Mouse (Mus musculus) stomach, postnatal 0 days (tissue): ENCODE data around the gene Cyp4f13. TPM values are rescaled to one million over a fixed set of nuclear protein-coding genes. Genes with fewer than 3 reads are reported as not detected.

Source experiments
- ATAC-seq: fragments of 200-750 bp; cut with Nextera tagmentation; 2 replicates; pipeline ENCODE4 v1.8.0; 2017; ENCODE audit not compliant: low FRiP score, low TSS enrichment
- DNase-seq: peaks from one replicate; pipeline ENCODE4 v3.0.0-alpha.2; 2016; ENCODE audit warnings: low spot score
- H3K27ac ChIP-seq: fragments of 300-500 bp; sonication (generic); replicated peaks from 2 replicates; pipeline ENCODE4 v1.5.1; 2014; ENCODE audit warnings: mild to moderate bottlenecking, control low read depth
- H3K27me3 ChIP-seq: fragments of 300-500 bp; sonication (generic); 2 replicates; pipeline ENCODE4 v1.6.1; 2014; ENCODE audit warnings: low read length; ENCODE audit not compliant: control insufficient read depth, insufficient read depth
- H3K36me3 ChIP-seq: fragments of 300-500 bp; sonication (generic); 2 replicates; pipeline ENCODE4 v1.6.1; 2014; ENCODE audit warnings: low read length, mixed read lengths; ENCODE audit not compliant: control insufficient read depth, insufficient read depth
- H3K4me1 ChIP-seq: fragments of 300-500 bp; sonication (generic); replicated peaks from 2 replicates; pipeline ENCODE4 v1.6.1; 2014; ENCODE audit warnings: antibody characterized with exemption; ENCODE audit not compliant: control insufficient read depth, insufficient read depth
- H3K4me2 ChIP-seq: fragments of 300-500 bp; sonication (generic); replicated peaks from 2 replicates; pipeline ENCODE4 v1.6.1; 2014; ENCODE audit warnings: low read depth, mild to moderate bottlenecking, control low read depth, moderate library complexity
- H3K4me3 ChIP-seq: fragments of 300-500 bp; sonication (generic); 2 replicates; pipeline ENCODE4 v1.5.1; 2014; ENCODE audit warnings: low read depth, low read length, control low read depth
- H3K9ac ChIP-seq: fragments of 300-500 bp; sonication (generic); 2 replicates; pipeline ENCODE4 v1.6.1; 2014; ENCODE audit warnings: mild to moderate bottlenecking, low read length, control low read depth, mixed read lengths
- H3K9me3 ChIP-seq: fragments of 300-500 bp; sonication (generic); 2 replicates; pipeline ENCODE4 v1.6.1; 2016; ENCODE audit warnings: low read length; ENCODE audit not compliant: control insufficient read depth
- CTCF ChIP-seq: IDR thresholded peaks from 2 replicates; pipeline ENCODE4 v1.5.1; 2016; ENCODE audit warnings: antibody characterized with exemption, low read depth, mild to moderate bottlenecking, moderate library complexity
- EP300 ChIP-seq: optimal IDR thresholded peaks from 2 replicates; pipeline ENCODE3; 2016; ENCODE audit warnings: antibody characterized with exemption
- WGBS: fragments of 180-500 bp; shearing (Covaris S2); extraction: QIAGEN DNeasy Blood & Tissue Kit; methylation state at CpG from one replicate; pipeline ENCODE4 v1.1.7; 2014; 5-methylcytosine and 5-hydroxymethylcytosine counted together
- polyA plus RNA-seq: library from polyadenylated mRNA; unstranded; fragments of >200 nt; fragmentation: Nextera tagmentation; extraction: Ambion mirVana; gene quantifications from 2 replicates; pipeline ENCODE4 v1.2.1, GENCODE M21; 2015

The Cyp4f13 gene
- polyA plus RNA-seq, 1 experiment from 2014 or later, result 15.5 TPM

GRCm38 (mm10) chr17:32944402-32945035 is 2.7 kb downstream of the Cyp4f13 start:
- H3K4me2 ChIP-seq, result no peak overlapping the region
- no peak for TF ChIP-seq EP300
- peak; percentile 49 for TF ChIP-seq CTCF
- WGBS, result 64% methylated on average over 3 of the region's 3 CpGs
- H3K9ac ChIP-seq, result no peak overlapping the region
- DNase-seq, result no peak
- H3K4me3 ChIP-seq, result no peak overlapping the region
- peaks cover 4% of the 10 kb centered on the region for H3K4me1 ChIP-seq
- H3K27ac ChIP-seq, result no peak overlapping the region
- no peak for ATAC-seq
- H3K9me3 ChIP-seq, result no peaks in the 10 kb centered on the region
- peaks cover 2% of the 10 kb centered on the region; the same call in 1 of the 2 replicates for H3K36me3 ChIP-seq
- H3K27me3 ChIP-seq, result no peaks in the 10 kb centered on the region

GRCm38 (mm10) chr17:32943661-32944060 is 3.5 kb downstream of the Cyp4f13 start:
- TF ChIP-seq EP300 (no peak), CTCF (no peak)
- H3K4me2 ChIP-seq, result no peak overlapping the region
- H3K4me3 ChIP-seq, result no peak overlapping the region
- H3K9me3 ChIP-seq, result no peaks in the 10 kb centered on the region
- H3K27ac ChIP-seq, result no peak overlapping the region
- peaks cover 4% of the 10 kb centered on the region for H3K4me1 ChIP-seq
- H3K27me3 ChIP-seq, result no peaks in the 10 kb centered on the region
- H3K9ac ChIP-seq, result no peak overlapping the region
- DNase-seq (no peak), ATAC-seq (no peak)
- WGBS, result 92% methylated on average over 3 of the region's 3 CpGs
- peaks cover 2% of the 10 kb centered on the region; the same call in 1 of the 2 replicates for H3K36me3 ChIP-seq

GRCm38 (mm10) chr17:32939831-32940230 is 7.4 kb downstream of the Cyp4f13 start:
- 77% methylated on average over 4 of the region's 4 CpGs for WGBS

GRCm38 (mm10) chr17:32927803-32928202 is 19.4 kb downstream of the Cyp4f13 start:
- H3K4me3 ChIP-seq, result no peak overlapping the region
- H3K9me3 ChIP-seq, result no peaks in the 10 kb centered on the region
- no peaks in the 10 kb centered on the region for H3K4me1 ChIP-seq
- 78% methylated on average over 5 of the region's 5 CpGs for WGBS
- ATAC-seq (no peak), DNase-seq (peak; percentile 34)
- no peak for TF ChIP-seq CTCF
- no peak overlapping the region for H3K9ac ChIP-seq
- H3K4me2 ChIP-seq, result no peak overlapping the region
- no peaks in the 10 kb centered on the region for H3K36me3 ChIP-seq
- H3K27me3 ChIP-seq, result no peaks in the 10 kb centered on the region
- H3K27ac ChIP-seq, result no peak overlapping the region

More at GRCm38 (mm10) chr17:32939831-32940230, 7.4 kb downstream of the Cyp4f13 start:
- Histone ChIP-seq H3K4me3 (no peak overlapping the region), H3K9me3 (no peaks in the 10 kb centered on the region), H3K36me3 (peaks cover 2% of the 10 kb centered on the region; the same call in 1 of the 2 replicates), H3K4me2 (no peak overlapping the region), H3K4me1 (no peaks in the 10 kb centered on the region), H3K27ac (no peak overlapping the region), H3K27me3 (no peaks in the 10 kb centered on the region), H3K9ac (no peak overlapping the region)
- ATAC-seq (no peak), DNase-seq (no peak)
- TF ChIP-seq CTCF (no peak), EP300 (no peak)

GRCm38 (mm10) chr17:32924658-32925312 is 22.4 kb downstream of the Cyp4f13 start:
- Histone ChIP-seq H3K4me1 (no peaks in the 10 kb centered on the region), H3K4me3 (peak overlapping the region; percentile 51), H3K27me3 (no peaks in the 10 kb centered on the region), H3K27ac (peak overlapping the region; percentile 78), H3K4me2 (peak overlapping the region; percentile 83), H3K36me3 (no peaks in the 10 kb centered on the region), H3K9ac (peak overlapping the region; percentile 74), H3K9me3 (no peaks in the 10 kb centered on the region)
- peak; percentile 97 for ATAC-seq
- 14% methylated on average over 32 of the region's 32 CpGs for WGBS
- TF ChIP-seq EP300 (no peak), CTCF (peak; percentile 23; the same call in 1 of the 2 replicates)
- DNase-seq, result peak; percentile 93

- Histone ChIP-seq H3K9me3 (no peaks in the 10 kb centered on the region), H3K4me1 (no peaks in the 10 kb centered on the region), H3K4me2 (no peak overlapping the region), H3K4me3 (no peak overlapping the region), H3K9ac (no peak overlapping the region), H3K36me3 (no peaks in the 10 kb centered on the region), H3K27me3 (no peaks in the 10 kb centered on the region), H3K27ac (no peak overlapping the region)
- 95% methylated on average over 1 of the region's 1 CpGs for WGBS
- TF ChIP-seq CTCF (no peak), EP300 (no peak)
- ATAC-seq (no peak), DNase-seq (no peak)
Measured at GRCm38 (mm10) chr17:32923681-32924080, 23.5 kb downstream of the Cyp4f13 start.
